Comparison of ENCODE assay signal across 8 mouse cellular contexts in genomic region chr6:31639460-31639859, GRCm38 (mm10).
A peak's percentile ranks its signal among the peaks of the same experiment; 100 is the strongest.
DNase-seq lines count a peak whose midpoint lies in the region; ATAC-seq and TF ChIP-seq lines count a peak whose summit lies in the region.

No protein-coding gene starts in this region.

- no peaks in the 10 kb centered on the region for H3K79me2 ChIP-seq in CH12.LX (replicated peaks; ENCODE audit: control insufficient read depth, extremely low read depth, insufficient read depth, poor library complexity, severe bottlenecking)

- in situ Hi-C loops in CH12.LX (cut with MboI; ENCODE audit: low pct_ligation_motif_present, low pct_unique_long_range_greater_than_20kb, low sequenced_read_pairs), result no loop called here

- 0 out of 2 replicates have a peak, but pooled peaks have one; percentile 9 for ATAC-seq in embryonic facial prominence, embryonic 12.5 days (ENCODE audit: insufficient number of reproducible peaks, insufficient read depth, low FRiP score, low TSS enrichment)
- ATAC-seq in heart, embryonic 12.5 days (ENCODE audit: insufficient number of reproducible peaks, low FRiP score), result peak; percentile 57; the same call in 1 of the 2 replicates
- ATAC-seq in liver, embryonic 16.5 days (ENCODE audit: low read depth), result peak; percentile 46
- ATAC-seq in neural tube, embryonic 15.5 days (ENCODE audit: low FRiP score), result peak; percentile 64; the same call in 1 of the 2 replicates

- WGBS in embryonic facial prominence, embryonic 12.5 days, result 12% methylated on average over 2 of the region's 2 CpGs
- 3% methylated on average over 2 of the region's 2 CpGs for WGBS in heart, embryonic 12.5 days
- WGBS in liver, embryonic 16.5 days (ENCODE audit: insufficient replicate concordance), result 24% methylated on average over 2 of the region's 2 CpGs
- WGBS in neural tube, embryonic 15.5 days, result 25% methylated on average over 2 of the region's 2 CpGs

- no peak overlapping the region for H3K4me2 ChIP-seq in CH12.LX (ENCODE audit: insufficient read depth, low read depth, poor library complexity, severe bottlenecking)
- H3K4me2 ChIP-seq in embryonic facial prominence, embryonic 12.5 days (replicated peaks), result no peak overlapping the region
- no peak overlapping the region for H3K4me2 ChIP-seq in heart, embryonic 12.5 days
- no peak overlapping the region for H3K4me2 ChIP-seq in liver, embryonic 16.5 days (ENCODE audit: low read depth, low read length)
- H3K4me2 ChIP-seq in neural tube, embryonic 15.5 days, result no peak overlapping the region

- no peaks in the 10 kb centered on the region for H3K9me3 ChIP-seq in CH12.LX (replicated peaks; ENCODE audit: low read length)
- H3K9me3 ChIP-seq in embryonic facial prominence, embryonic 12.5 days, result no peaks in the 10 kb centered on the region
- H3K9me3 ChIP-seq in heart, embryonic 12.5 days (replicated peaks), result no peaks in the 10 kb centered on the region
- H3K9me3 ChIP-seq in liver, embryonic 16.5 days (replicated peaks; ENCODE audit: control insufficient read depth, low read length), result no peaks in the 10 kb centered on the region
- no peaks in the 10 kb centered on the region for H3K9me3 ChIP-seq in neural tube, embryonic 15.5 days (replicated peaks)

- H3K27ac ChIP-seq in CH12.LX (ENCODE audit: insufficient read depth, low read depth), result no peak overlapping the region
- no peak overlapping the region for H3K27ac ChIP-seq in embryonic facial prominence, embryonic 12.5 days
- H3K27ac ChIP-seq in heart, embryonic 12.5 days (ENCODE audit: poor library complexity, severe bottlenecking), result no peak overlapping the region
- no peak overlapping the region for H3K27ac ChIP-seq in liver, embryonic 16.5 days (ENCODE audit: low read length)
- no peak overlapping the region for H3K27ac ChIP-seq in neural tube, embryonic 15.5 days (replicated peaks)

- H3K9ac ChIP-seq in CH12.LX (ENCODE audit: insufficient read depth, low read depth), result no peak overlapping the region
- H3K9ac ChIP-seq in embryonic facial prominence, embryonic 12.5 days, result no peak overlapping the region
- H3K9ac ChIP-seq in heart, embryonic 12.5 days, result no peak overlapping the region
- no peak overlapping the region for H3K9ac ChIP-seq in liver, embryonic 16.5 days (ENCODE audit: low read depth, low read length)
- H3K9ac ChIP-seq in neural tube, embryonic 15.5 days (replicated peaks), result no peak overlapping the region

- peak; percentile 73 for TF ChIP-seq RAD21 in CH12.LX (IDR thresholded peaks at IDR 0.05; ENCODE audit: low read depth, low read length)

- peak; percentile 21 for DNase-seq in CH12.LX (ENCODE audit: extremely low read depth)
- DNase-seq in adrenal gland, postnatal 10 days, result peak; percentile 85
- peak; percentile 71 to 88 for DNase-seq in kidney, postnatal 36 days
- peak; percentile 69 for DNase-seq in yolk sac, embryonic 10.5 days (ENCODE audit: low spot score)

- peak; percentile 30 to 87; a peak in 2 of 4 replicates for TF ChIP-seq CTCF in CH12.LX (conservative IDR thresholded peaks at IDR 0.05 in 1 of 2, IDR thresholded peaks at IDR 0.05 in 1 of 2; ENCODE audit: low read depth in 2 of 2, low read length in 2 of 2)

- no peak overlapping the region for H3K4me3 ChIP-seq in CH12.LX (replicated peaks in 1 of 3; ENCODE audit: low read depth in 2 of 3, low read length in 2 of 3, poor library complexity in 1 of 3)
- no peak overlapping the region for H3K4me3 ChIP-seq in embryonic facial prominence, embryonic 12.5 days
- no peak overlapping the region for H3K4me3 ChIP-seq in heart, embryonic 12.5 days
- no peak overlapping the region for H3K4me3 ChIP-seq in liver, embryonic 16.5 days (ENCODE audit: low read depth, low read length)
- no peak overlapping the region for H3K4me3 ChIP-seq in neural tube, embryonic 15.5 days (replicated peaks)

- dilution Hi-C loops in CH12.LX (cut with MboI; ENCODE audit: extremely low pct_ligation_motif_present, extremely low pct_unique_long_range_greater_than_20kb, low sequenced_read_pairs), result no loop called here

- peaks cover 56% of the 10 kb centered on the region for H3K27me3 ChIP-seq in CH12.LX (replicated peaks)
- peaks cover 15% of the 10 kb centered on the region for H3K27me3 ChIP-seq in embryonic facial prominence, embryonic 12.5 days
- H3K27me3 ChIP-seq in heart, embryonic 12.5 days (replicated peaks), result no peaks in the 10 kb centered on the region
- H3K27me3 ChIP-seq in liver, embryonic 16.5 days (ENCODE audit: control insufficient read depth, insufficient read depth, low read depth, low read length), result no peaks in the 10 kb centered on the region
- H3K27me3 ChIP-seq in neural tube, embryonic 15.5 days (replicated peaks), result no peaks in the 10 kb centered on the region

- TF ChIP-seq EP300 in CH12.LX (IDR thresholded peaks at IDR 0.05; ENCODE audit: low read length), result no peak

- H3K36me3 ChIP-seq in CH12.LX (replicated peaks in 1 of 2; ENCODE audit: control insufficient read depth in 1 of 2, insufficient read depth in 1 of 2, low read length in 1 of 2), result no peaks in the 10 kb centered on the region
- H3K36me3 ChIP-seq in embryonic facial prominence, embryonic 12.5 days, result no peaks in the 10 kb centered on the region
- no peaks in the 10 kb centered on the region for H3K36me3 ChIP-seq in heart, embryonic 12.5 days
- H3K36me3 ChIP-seq in liver, embryonic 16.5 days (ENCODE audit: control insufficient read depth, insufficient read depth), result no peaks in the 10 kb centered on the region
- H3K36me3 ChIP-seq in neural tube, embryonic 15.5 days, result no peaks in the 10 kb centered on the region

- peaks cover 4 to 5% of the 10 kb centered on the region in 2 experiments; a peak in 2 of 4 replicates for H3K4me1 ChIP-seq in CH12.LX (ENCODE audit: control insufficient read depth in 1 of 2, insufficient read depth in 2 of 2)
- peaks cover 7% of the 10 kb centered on the region; the same call in 1 of the 2 replicates for H3K4me1 ChIP-seq in embryonic facial prominence, embryonic 12.5 days
- H3K4me1 ChIP-seq in heart, embryonic 12.5 days (replicated peaks), result peaks cover 42% of the 10 kb centered on the region
- H3K4me1 ChIP-seq in liver, embryonic 16.5 days (ENCODE audit: control insufficient read depth, low read depth, low read length), result peaks cover 34% of the 10 kb centered on the region
- peaks cover 16% of the 10 kb centered on the region for H3K4me1 ChIP-seq in neural tube, embryonic 15.5 days

- no peak for TF ChIP-seq POLR2A in CH12.LX (IDR thresholded peaks at IDR 0.05; ENCODE audit: low read depth, low read length)

TF ChIP-seq in CH12.LX, 34 proteins besides CTCF, POLR2A, EP300 and RAD21:
- TF ChIP-seq NELFE (IDR thresholded peaks at IDR 0.05; ENCODE audit: low read depth, low read length) (no peak), SMC3 (IDR thresholded peaks at IDR 0.05; ENCODE audit: low read depth, low read length) (peak; percentile 91), ZC3H11A (IDR thresholded peaks at IDR 0.05; ENCODE audit: low read depth, low read length) (peak; percentile 31), BHLHE40 (IDR thresholded peaks at IDR 0.05; ENCODE audit: low read depth, low read length) (no peak), JUND (conservative IDR thresholded peaks at IDR 0.05; ENCODE audit: low read depth, low read length) (no peak), SIN3A (IDR thresholded peaks at IDR 0.05; ENCODE audit: low read length) (no peak), TCF12 (IDR thresholded peaks at IDR 0.05; ENCODE audit: low read depth, low read length) (no peak), IRF4 (IDR thresholded peaks at IDR 0.05; ENCODE audit: low read depth, low read length) (no peak), USF2 (conservative IDR thresholded peaks at IDR 0.05; ENCODE audit: low read depth, low read length) (no peak), PAX5 (IDR thresholded peaks at IDR 0.05; ENCODE audit: low read length) (no peak), NRF1 (IDR thresholded peaks at IDR 0.05; ENCODE audit: low read depth, low read length) (no peak)

Comparison
In these comparisons a context has a peak if more than half of its experiments do, and no peak if none do; other contexts are left out.
1. DNase-seq: peak in every context shown above with its lines; median percentile 85 in adrenal gland, postnatal 10 days; 80 in kidney, postnatal 36 days; 69 in yolk sac, embryonic 10.5 days; 21 in CH12.LX.
2. ATAC-seq: peak in every context shown above with its lines; median percentile 64 in neural tube, embryonic 15.5 days; 57 in heart, embryonic 12.5 days; 46 in liver, embryonic 16.5 days; 9 in embryonic facial prominence, embryonic 12.5 days.